Mouse (Mus musculus) gastrocnemius, postnatal 25 days (tissue): Measurements from ENCODE around the gene Cryz. TPM values are rescaled to one million over a fixed set of nuclear protein-coding genes. Genes with fewer than 3 reads are reported as not detected.
"Not testable (repeated sequence)": the region's sequence is repeated elsewhere in the genome, so short reads cannot be mapped to it uniquely, and the experiment has no call there.

Source experiments
- DNase-seq: peaks from one replicate; pipeline ENCODE4 v3.0.0; 2022
- total RNA-seq, 2 experiments: library from RNA; stranded (reverse); gene quantifications; 1 replicate in 1 of 2; 2 replicates in 1 of 2; pipeline ENCODE4 v1.2.3; 2021

Cryz gene
- total RNA-seq, 2 experiments from 2014 or later = 10.9 to 12.1 TPM

- DNase-seq = no peak
These were observed 15.4 kb downstream of the Cryz start for GRCm38 (mm10) chr3:154611888-154612287.

DNA sequence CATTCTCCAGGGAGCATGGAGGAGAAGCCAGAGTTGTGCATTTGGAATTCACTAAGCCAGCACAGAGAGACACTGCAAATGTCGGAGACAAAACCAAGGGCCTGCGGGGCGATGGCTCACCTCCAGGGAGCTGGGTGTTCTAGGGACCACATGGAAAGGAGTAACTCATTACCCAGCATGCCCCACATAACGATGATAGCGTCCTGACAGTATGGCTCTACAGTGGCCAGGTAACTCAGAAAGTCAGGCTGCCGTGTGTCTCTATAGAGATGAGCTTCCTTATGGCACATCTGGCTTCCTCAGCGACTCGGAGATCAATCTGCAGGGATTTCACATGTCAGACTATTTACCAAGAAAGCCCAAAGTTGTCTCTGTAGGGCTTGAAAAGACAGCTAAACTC lies 18.3 kb downstream of the Cryz start:
- no peak for DNase-seq

GRCm38 (mm10) chr3:154615304-154615703 lies 18.8 kb downstream of the Cryz start:
- DNase-seq = no peak

DNA sequence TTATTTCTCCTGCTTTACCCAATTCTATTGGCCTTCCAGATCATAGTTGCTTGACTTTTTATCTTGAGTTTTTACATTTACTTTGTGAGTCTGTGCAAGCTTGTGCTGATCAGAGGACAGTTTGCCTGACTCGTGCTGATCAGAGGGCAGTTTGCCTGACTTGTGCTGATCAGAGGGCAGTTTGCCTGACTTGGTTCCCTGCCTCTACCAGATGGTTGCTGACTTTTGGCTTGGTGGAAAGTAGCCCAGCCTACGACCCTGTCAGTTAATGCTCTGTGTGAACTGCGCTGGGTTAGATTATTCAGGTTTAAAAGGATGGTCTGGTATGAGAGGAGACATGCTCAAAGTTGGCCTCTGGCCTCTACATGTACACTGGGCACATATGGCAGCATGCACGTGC lies 19.6 kb downstream of the Cryz start:
- no peak for DNase-seq

DNA sequence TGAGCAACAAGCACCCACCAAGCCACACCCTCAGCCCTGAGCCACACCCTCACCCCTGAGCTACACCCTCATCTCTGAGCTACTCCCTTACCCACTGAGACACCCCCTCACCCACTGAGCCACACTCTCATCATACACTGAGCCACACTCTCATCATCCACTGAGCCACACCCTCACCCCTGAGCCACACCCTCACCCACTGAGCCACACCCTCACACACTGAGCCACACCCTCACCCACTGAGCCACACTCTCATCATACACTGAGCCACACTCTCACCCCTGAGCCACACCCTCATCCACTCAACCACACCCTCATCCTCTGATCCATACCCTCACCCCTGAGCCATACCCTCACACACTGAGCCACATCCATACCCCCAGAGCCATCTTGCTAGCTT lies 31.8 kb downstream of the Cryz start:
- DNase-seq = no peak

- not testable (repeated sequence) for DNase-seq
These were observed 34.8 kb downstream of the Cryz start for GRCm38 (mm10) chr3:154631281-154631680.

- no peak for DNase-seq
These were observed 36.6 kb downstream of the Cryz start for GRCm38 (mm10) chr3:154633091-154633490.

DNA sequence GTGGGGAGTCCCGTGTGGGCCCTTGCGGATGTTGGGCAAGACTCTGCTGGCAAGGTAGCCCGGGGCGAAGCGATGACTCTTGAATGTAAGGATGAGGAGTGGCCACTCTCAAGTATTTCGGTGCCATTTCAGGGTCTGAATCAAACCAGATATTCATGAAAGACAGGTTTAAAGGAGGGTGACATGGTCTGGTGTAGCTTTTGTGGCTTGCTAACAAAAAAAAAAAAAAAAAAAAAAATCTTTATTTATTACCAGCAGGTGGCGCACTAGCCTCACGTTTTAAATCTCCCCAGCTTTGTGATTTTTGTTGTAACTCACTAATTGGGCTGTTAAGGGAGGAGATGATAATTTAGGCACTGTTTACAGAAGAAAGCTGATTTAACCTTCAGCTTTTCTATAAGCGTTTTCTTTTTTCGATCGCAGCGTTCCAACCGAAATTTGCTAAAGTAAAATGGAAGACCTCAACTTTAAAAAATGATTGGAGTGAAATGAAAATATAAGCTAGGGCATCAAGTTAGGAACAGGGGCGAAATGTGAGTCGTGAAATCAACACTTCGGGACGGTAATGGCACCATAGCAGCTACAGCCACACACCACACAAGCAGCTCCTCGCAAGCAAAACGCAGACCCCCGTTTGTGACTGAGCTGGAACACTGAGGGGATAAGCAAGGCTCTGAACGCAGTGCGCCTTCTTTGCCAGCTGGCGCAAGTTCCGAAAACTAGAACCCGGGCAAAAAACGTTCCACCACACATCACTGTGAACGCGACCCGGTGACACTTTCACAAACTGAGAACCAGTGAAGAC lies 50.3 kb downstream of the Cryz start:
- no peak for DNase-seq

DNA sequence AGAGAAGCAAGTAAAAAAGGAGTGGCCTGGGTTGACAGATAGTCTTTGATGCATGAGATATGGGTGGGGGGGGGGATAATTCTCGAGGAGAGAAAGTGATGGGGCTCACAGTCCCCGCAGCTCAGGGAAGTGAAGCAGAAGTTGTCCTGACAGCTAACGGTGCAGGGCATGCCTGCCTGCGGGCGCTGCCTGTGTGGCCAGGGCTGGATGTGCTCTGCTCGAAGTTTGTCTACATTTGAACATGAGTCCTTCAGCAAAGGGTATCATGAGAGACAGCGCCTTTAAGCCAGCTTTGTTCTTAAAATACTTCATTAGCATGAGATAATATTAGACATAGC lies 50.9 kb downstream of the Cryz start:
- no peak for DNase-seq

DNA sequence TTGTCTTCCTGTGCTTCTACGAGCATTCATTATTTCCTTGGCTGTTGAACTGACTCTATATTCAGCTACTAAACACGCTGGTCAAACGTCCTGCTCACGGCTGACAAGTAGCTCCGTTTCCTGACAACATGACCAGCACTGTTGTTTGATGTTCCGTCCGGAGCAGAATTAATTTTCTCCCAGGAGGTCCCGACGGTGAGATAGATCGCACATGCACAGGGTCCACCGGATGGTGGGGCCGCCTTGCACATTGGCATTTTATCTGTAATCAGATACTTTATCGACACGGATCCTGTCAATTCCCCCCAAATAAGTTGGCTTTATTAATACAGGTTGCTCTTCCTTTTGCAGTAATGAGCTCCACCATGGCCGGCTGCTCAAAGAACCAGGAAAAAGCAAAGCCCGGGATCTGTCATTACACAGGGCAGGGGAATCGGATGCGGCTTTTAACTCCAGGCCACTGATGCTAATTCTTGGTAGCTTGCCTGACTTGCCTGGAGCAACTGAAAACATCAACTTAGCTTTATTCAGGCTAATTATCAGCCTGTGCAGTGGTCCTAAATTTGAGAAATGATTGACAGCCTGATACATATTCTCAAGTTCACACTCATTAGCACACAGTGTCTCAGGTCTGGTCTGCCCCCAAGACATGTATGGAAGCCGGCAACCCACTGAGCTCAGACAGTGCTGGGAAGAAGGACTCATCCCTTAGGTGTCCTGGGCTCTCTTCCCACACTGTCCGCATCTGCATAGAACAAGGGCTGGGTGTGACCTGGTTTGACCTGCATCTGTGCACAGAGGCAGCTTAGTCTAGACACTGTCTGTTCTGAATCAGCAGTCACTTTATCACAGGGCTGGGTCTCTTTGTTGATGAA lies 53.1 kb downstream of the Cryz start:
- DNase-seq = no peak

DNA sequence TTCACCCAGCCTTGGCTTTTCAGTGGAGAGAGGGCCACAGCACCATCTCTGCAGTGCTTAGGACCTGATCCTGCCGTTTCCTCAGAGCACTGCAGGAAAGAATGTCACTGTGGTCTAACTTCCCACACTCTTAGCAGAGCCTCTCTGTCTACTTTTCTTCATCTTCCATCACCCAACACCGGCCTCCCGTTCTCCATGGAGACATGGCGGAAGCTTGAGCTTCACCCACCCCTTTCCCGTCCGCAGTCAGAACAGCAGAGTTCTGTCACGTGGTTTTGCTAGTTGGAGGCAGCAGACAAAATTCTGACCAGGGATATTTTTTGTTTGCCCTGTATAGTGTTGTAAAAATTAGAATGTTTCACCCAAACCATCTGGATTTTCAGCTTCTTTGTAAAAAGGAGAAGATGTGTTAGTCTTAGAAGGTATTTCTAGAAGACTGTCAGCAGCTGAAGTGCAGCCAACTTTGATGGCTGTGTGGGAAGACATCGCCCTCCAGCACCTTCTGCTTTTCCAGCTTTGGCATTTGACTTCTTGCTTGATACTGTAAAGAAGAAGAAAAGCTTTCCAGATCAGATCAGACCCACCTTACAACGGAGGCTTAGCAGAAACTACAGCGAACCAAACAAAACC lies 54.8 kb downstream of the Cryz start:
- no peak for DNase-seq

- no peak for DNase-seq
These were observed 56.3 kb downstream of the Cryz start for GRCm38 (mm10) chr3:154652581-154653420.

- no peak for DNase-seq
These were observed 56.9 kb downstream of the Cryz start for GRCm38 (mm10) chr3:154653454-154653853.

DNA sequence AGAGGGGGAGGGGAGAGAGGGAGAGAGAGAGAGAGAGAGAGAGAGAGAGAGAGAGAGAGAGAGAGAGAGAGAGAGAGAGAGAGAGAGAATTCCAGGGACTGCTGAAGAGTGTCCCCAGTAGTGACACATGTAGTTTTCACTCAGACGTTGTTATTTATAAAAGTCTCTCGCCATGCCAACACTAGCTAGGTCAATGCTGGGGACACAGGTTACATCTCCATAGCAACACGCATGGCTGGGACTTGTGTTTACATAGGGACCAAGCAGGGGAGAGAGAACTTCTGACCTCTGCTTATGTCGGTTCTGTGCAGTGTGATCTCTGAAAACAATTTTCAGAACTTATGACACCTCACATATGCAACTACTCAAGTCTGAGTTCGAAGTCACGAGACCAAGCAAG lies 57.8 kb downstream of the Cryz start:
- DNase-seq = no peak

DNA sequence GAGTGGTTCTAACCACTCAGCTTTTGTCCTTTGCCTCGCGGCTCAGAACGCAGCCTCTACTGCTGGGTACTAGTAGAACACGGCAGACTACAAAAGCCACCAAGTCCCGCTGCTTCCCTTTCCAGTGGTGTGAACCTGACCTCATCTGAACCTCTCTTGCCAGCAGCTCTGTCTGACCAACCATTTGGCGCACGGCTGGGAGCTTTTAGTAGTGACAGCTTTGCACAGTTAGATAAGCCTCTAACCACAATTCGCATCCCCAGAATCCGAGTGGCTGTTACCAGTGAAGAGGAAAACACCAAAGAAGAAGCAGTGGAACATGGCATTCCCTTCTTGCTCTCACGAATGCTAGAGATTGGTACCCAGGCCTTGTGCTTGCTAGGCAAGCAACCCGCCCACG lies 58.4 kb downstream of the Cryz start:
- DNase-seq = no peak

GRCm38 (mm10) chr3:154655711-154656110 lies 59.2 kb downstream of the Cryz start:
- no peak for DNase-seq

- DNase-seq = no peak
These were observed 67.0 kb downstream of the Cryz start, which contains the start of gene Erich3 for GRCm38 (mm10) chr3:154663545-154663944. Gene Erich3, plus strand, starts transcription at chr3:154663859.

GRCm38 (mm10) chr3:154663976-154664581 lies 67.6 kb downstream of the Cryz start:
- peak; percentile 19 for DNase-seq

DNA sequence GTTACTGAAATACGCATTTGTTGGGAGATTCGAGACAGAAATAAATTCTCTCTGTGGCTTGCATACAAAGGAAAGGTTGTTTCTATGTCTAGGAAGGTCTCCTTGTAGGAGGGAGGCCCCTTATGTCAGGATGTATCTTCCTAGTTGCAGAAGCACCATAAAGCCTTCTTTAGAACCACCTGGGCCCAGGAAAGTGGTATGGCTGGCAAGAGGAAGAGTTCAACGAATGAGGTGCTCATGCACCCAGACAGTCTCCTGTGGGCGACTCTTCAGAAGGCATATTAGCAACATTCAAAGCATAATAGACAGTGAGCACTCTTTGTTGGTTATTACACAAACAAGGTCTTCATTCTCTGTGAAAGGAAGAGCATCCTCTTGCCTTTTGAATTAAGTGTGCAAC lies 68.1 kb downstream of the Cryz start:
- no peak for DNase-seq

DNA sequence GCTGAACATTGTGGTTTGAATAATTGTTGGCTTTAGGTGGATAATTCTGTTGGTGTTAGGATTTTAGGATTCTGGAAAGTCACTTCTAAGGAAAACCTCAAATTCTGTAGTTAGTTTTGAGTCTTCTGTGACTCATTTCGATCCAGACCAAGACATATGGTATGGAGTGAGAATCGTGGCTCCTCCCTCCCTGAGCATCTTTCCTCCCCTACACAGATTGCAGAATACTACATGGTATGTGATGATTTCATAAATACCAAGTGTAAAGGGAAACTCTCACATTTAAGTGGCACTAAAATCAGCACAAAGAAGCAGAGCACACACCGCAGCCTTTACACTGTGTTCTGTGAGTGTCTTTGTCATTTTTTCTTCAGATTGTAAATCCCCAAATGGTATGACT lies 72.0 kb downstream of the Cryz start:
- no peak for DNase-seq

- no peak for DNase-seq
These were observed 74.1 kb downstream of the Cryz start for GRCm38 (mm10) chr3:154670584-154670983.

DNA sequence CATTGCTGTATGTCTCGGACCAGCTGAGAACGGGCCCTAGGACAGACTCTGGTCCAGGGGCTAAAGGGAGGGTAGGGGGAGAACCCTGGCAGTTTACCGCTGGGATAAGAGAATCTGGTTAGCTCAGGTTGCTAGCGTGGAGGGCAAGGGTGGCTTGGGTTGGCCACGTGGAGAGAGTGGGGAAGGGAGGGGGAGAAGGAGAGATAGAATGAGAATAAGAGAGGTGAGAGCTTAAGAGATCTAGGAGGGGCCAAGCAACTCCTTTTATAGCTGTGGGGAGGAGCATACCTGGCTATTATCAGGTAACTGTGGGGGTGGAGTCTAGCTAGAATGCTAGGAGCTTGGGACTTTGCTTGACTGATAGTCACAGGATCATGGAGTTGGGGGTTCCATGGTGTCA lies 74.5 kb downstream of the Cryz start:
- DNase-seq = no peak
